In genomic region chr1:85916830-85917450, GRCm38 (mm10) we compare ENCODE assay signal across 11 mouse cellular contexts. TPM values are rescaled to one million over a fixed set of nuclear protein-coding genes. Genes with fewer than 3 reads are reported as not detected.
DNase-seq lines count a peak whose midpoint lies in the region; ATAC-seq lines count a peak whose summit lies in the region.
"Had no signal": no experiment of that assay in that cellular context is flagged by ENCODE, and none has a peak within 500 bp of the region (broad histone marks: within the 10 kb centered on the region; RNA-seq: fewer than 3 reads in every experiment).

No protein-coding gene starts in this region.

- no peak overlapping the region for H3K4me3 ChIP-seq in embryonic facial prominence, embryonic 11.5 days (ENCODE audit: low read depth, low read length)
- no peak overlapping the region for H3K4me3 ChIP-seq in hindbrain, embryonic 15.5 days

- H3K27me3 ChIP-seq in embryonic facial prominence, embryonic 11.5 days (ENCODE audit: control insufficient read depth, insufficient read depth, low read length), result no peaks in the 10 kb centered on the region
- no peaks in the 10 kb centered on the region for H3K27me3 ChIP-seq in hindbrain, embryonic 15.5 days

- no peaks in the 10 kb centered on the region for H3K36me3 ChIP-seq in embryonic facial prominence, embryonic 11.5 days (replicated peaks; ENCODE audit: control insufficient read depth, insufficient read depth, low read depth, low read length)
- H3K36me3 ChIP-seq in hindbrain, embryonic 15.5 days, result no peaks in the 10 kb centered on the region

- 41% methylated on average over 4 of the region's 4 CpGs for WGBS in embryonic facial prominence, embryonic 11.5 days
- 9% methylated on average over 4 of the region's 4 CpGs for WGBS in hindbrain, embryonic 15.5 days

- H3K4me2 ChIP-seq in embryonic facial prominence, embryonic 11.5 days (ENCODE audit: low read depth, low read length), result no peak overlapping the region
- peak overlapping the region; percentile 35 for H3K4me2 ChIP-seq in hindbrain, embryonic 15.5 days

- H3K27ac ChIP-seq in embryonic facial prominence, embryonic 11.5 days (replicated peaks; ENCODE audit: low read depth, low read length), result no peak overlapping the region
- peak overlapping the region; percentile 87 for H3K27ac ChIP-seq in hindbrain, embryonic 15.5 days (replicated peaks)

- peak; percentile 72 for ATAC-seq in embryonic facial prominence, embryonic 11.5 days (replicated peaks; ENCODE audit: insufficient number of reproducible peaks, low FRiP score, low TSS enrichment, low read depth)
- peak; percentile 91 for ATAC-seq in hindbrain, embryonic 15.5 days (ENCODE audit: low FRiP score, low read depth)

- DNase-seq in brain, embryonic 18.5 days (ENCODE audit: low read depth, low spot score), result peak; percentile 86
- DNase-seq in embryonic facial prominence, embryonic 11.5 days (ENCODE audit: low spot score), result peak; percentile 68
- DNase-seq in neural tube, embryonic 10.5 days (ENCODE audit: extremely low spot score, low spot score), result peak; percentile 45
- no peak for DNase-seq in kidney, adult 8-10 months
- DNase-seq in spleen, adult 18-20 months, result no peak
- no peak for DNase-seq in adrenal gland, postnatal 10 days
- DNase-seq: kidney, postnatal 4 days; lung, adult 2 months; thymus, postnatal 25 days had no signal

- H3K9ac ChIP-seq in embryonic facial prominence, embryonic 11.5 days (replicated peaks; ENCODE audit: low read length), result no peak overlapping the region
- H3K9ac ChIP-seq in hindbrain, embryonic 15.5 days, result no peak overlapping the region

- no peaks in the 10 kb centered on the region for H3K4me1 ChIP-seq in embryonic facial prominence, embryonic 11.5 days (ENCODE audit: control insufficient read depth, insufficient read depth, low read length)
- peaks cover 26% of the 10 kb centered on the region for H3K4me1 ChIP-seq in hindbrain, embryonic 15.5 days (replicated peaks)

- H3K9me3 ChIP-seq in embryonic facial prominence, embryonic 11.5 days (replicated peaks; ENCODE audit: control insufficient read depth, low read length), result no peaks in the 10 kb centered on the region
- no peaks in the 10 kb centered on the region for H3K9me3 ChIP-seq in hindbrain, embryonic 15.5 days

RNA-seq across cellular contexts. Expression of gene 4933407L21Rik, which starts 11.3 kb away (rescaled TPM):
- polyA plus RNA-seq in embryonic facial prominence, embryonic 11.5 days (2014; fragmentation: Nextera tagmentation; extraction: Ambion mirVana), result not detected in 2 replicates
- polyA plus RNA-seq in hindbrain, embryonic 15.5 days (2015; fragmentation: Nextera tagmentation; extraction: Ambion mirVana), result 7.1 and 7.7 TPM in 2 replicates
- under 1 TPM; 0.18 to 0.24 TPM for total RNA-seq in adrenal gland, postnatal 10 days (2021)
- total RNA-seq: MEL had no signal
- polyA plus RNA-seq: lung, adult 2 months had no signal

RNA-seq across cellular contexts. Expression of gene Itm2c, which starts 22.9 kb away (rescaled TPM):
- 130 and 133 TPM in 2 replicates for polyA plus RNA-seq in embryonic facial prominence, embryonic 11.5 days (2014; fragmentation: Nextera tagmentation; extraction: Ambion mirVana)
- polyA plus RNA-seq in hindbrain, embryonic 15.5 days (2015; fragmentation: Nextera tagmentation; extraction: Ambion mirVana), result 204 TPM in 2 replicates
- 100 to 1,000 TPM; 284 to 307 TPM for total RNA-seq in adrenal gland, postnatal 10 days (2021)

RNA-seq across cellular contexts. Expression of gene Gpr55, which starts 43.9 kb away (rescaled TPM):
- not detected in 2 replicates for polyA plus RNA-seq in embryonic facial prominence, embryonic 11.5 days (2014; fragmentation: Nextera tagmentation; extraction: Ambion mirVana)
- 0.17 and 0.25 TPM in 2 replicates for polyA plus RNA-seq in hindbrain, embryonic 15.5 days (2015; fragmentation: Nextera tagmentation; extraction: Ambion mirVana)
- 1 to 10 TPM in 1 of 2 experiments, under 1 TPM in 1; 0.85 to 1.8 TPM for total RNA-seq in adrenal gland, postnatal 10 days (2021)

Comparison
In these comparisons a context has a peak if more than half of its experiments do, and no peak if none do; other contexts are left out.
1. DNase-seq: peak in brain, embryonic 18.5 days (single experiment), embryonic facial prominence, embryonic 11.5 days (single experiment) and neural tube, embryonic 10.5 days (single experiment); none in kidney, adult 8-10 months (0 of 2), spleen, adult 18-20 months (0 of 2) and adrenal gland, postnatal 10 days (single experiment).